Mouse (Mus musculus) embryo, embryonic 10.5 days (tissue): ENCODE results near the gene Mxi1.
A peak's percentile ranks its signal among the peaks of the same experiment; 100 is the strongest.

Experiments
- DNase-seq: peaks from one replicate; pipeline ENCODE4 v3.0.0-alpha.2; 2015; ENCODE audit warnings: low spot score

Gene Mxi1

GRCm38 (mm10) chr19:53397451-53398233 lies 87.3 kb downstream of the Mxi1 start:
- DNase-seq, result no peak

GRCm38 (mm10) chr19:53399213-53399612 lies 88.9 kb downstream of the Mxi1 start:
- no peak for DNase-seq

- DNase-seq, result no peak
Measured at GRCm38 (mm10) chr19:53400332-53401110, 90.2 kb downstream of the Mxi1 start.

- DNase-seq, result no peak
Measured at GRCm38 (mm10) chr19:53402741-53403432, 92.6 kb downstream of the Mxi1 start.

- no peak for DNase-seq
Measured at GRCm38 (mm10) chr19:53404219-53404836, 94.0 kb downstream of the Mxi1 start.

- DNase-seq, result no peak
Measured at GRCm38 (mm10) chr19:53404837-53405356, 94.6 kb downstream of the Mxi1 start.

GRCm38 (mm10) chr19:53405810-53406209 lies 95.5 kb downstream of the Mxi1 start:
- no peak for DNase-seq

GRCm38 (mm10) chr19:53407350-53407749 lies 97.0 kb downstream of the Mxi1 start:
- DNase-seq, result no peak

GRCm38 (mm10) chr19:53408398-53408797 lies 98.1 kb downstream of the Mxi1 start:
- DNase-seq, result no peak

GRCm38 (mm10) chr19:53409663-53410307 lies 99.5 kb downstream of the Mxi1 start:
- no peak for DNase-seq

- peak; percentile 77 for DNase-seq
Measured at GRCm38 (mm10) chr19:53412149-53412848, 102.0 kb downstream of the Mxi1 start.

- no peak for DNase-seq
Measured at GRCm38 (mm10) chr19:53413617-53414380, 103.5 kb downstream of the Mxi1 start.

- no peak for DNase-seq
Measured at GRCm38 (mm10) chr19:53414650-53415049, 104.3 kb downstream of the Mxi1 start.

- no peak for DNase-seq
Measured at GRCm38 (mm10) chr19:53415198-53415597, 104.9 kb downstream of the Mxi1 start.

- DNase-seq, result peak; percentile 87
Measured at GRCm38 (mm10) chr19:53419834-53420233, 109.5 kb downstream of the Mxi1 start.

- peak; percentile 92 for DNase-seq
Measured at GRCm38 (mm10) chr19:53420924-53421582, 110.7 kb downstream of the Mxi1 start.

- DNase-seq, result no peak
Measured at GRCm38 (mm10) chr19:53421583-53422188, 111.4 kb downstream of the Mxi1 start.

GRCm38 (mm10) chr19:53422358-53423308 lies 112.3 kb downstream of the Mxi1 start:
- no peak for DNase-seq
